In genomic region chr1:133397483-133398237, GRCm38 (mm10) we compare ENCODE assay signal across 9 mouse cellular contexts. TPM values are rescaled to one million over a fixed set of nuclear protein-coding genes. Genes with fewer than 3 reads are reported as not detected.
DNase-seq lines count a peak whose midpoint lies in the region; ATAC-seq lines count a peak whose summit lies in the region.
"Had no signal": no experiment of that assay in that cellular context is flagged by ENCODE, and none has a peak within 500 bp of the region (broad histone marks: within the 10 kb centered on the region; RNA-seq: fewer than 3 reads in every experiment).

No protein-coding gene starts in this region.

- peak overlapping the region; percentile 8; the same call in 1 of the 2 replicates for H3K9ac ChIP-seq in heart, embryonic 16.5 days (ENCODE audit: low read length)
- peak overlapping the region; percentile 51 for H3K9ac ChIP-seq in neural tube, embryonic 14.5 days (replicated peaks; ENCODE audit: low read depth, low read length)
- H3K9ac ChIP-seq: liver, embryonic 13.5 days had no signal

- H3K27me3 ChIP-seq in heart, embryonic 16.5 days (ENCODE audit: control insufficient read depth, insufficient read depth, low read length): no peaks in the 10 kb centered on the region
- H3K27me3 ChIP-seq in neural tube, embryonic 14.5 days (ENCODE audit: control insufficient read depth, insufficient read depth, low read length): no peaks in the 10 kb centered on the region
- H3K27me3 ChIP-seq: liver, embryonic 13.5 days had no signal

- H3K36me3 ChIP-seq in heart, embryonic 16.5 days (ENCODE audit: control insufficient read depth, insufficient read depth): no peaks in the 10 kb centered on the region; the same call in 1 of the 2 replicates
- no peaks in the 10 kb centered on the region for H3K36me3 ChIP-seq in neural tube, embryonic 14.5 days (ENCODE audit: control insufficient read depth, insufficient read depth, low read length)

- peak overlapping the region; percentile 77 for H3K27ac ChIP-seq in heart, embryonic 16.5 days (ENCODE audit: low read length)
- peak overlapping the region; percentile 96 for H3K27ac ChIP-seq in neural tube, embryonic 14.5 days (ENCODE audit: low read depth, low read length)
- H3K27ac ChIP-seq: liver, embryonic 13.5 days had no signal

- peak; percentile 68 for ATAC-seq in heart, embryonic 16.5 days (replicated peaks; ENCODE audit: extremely low read depth, insufficient read depth, low FRiP score)
- peak; percentile 74 for ATAC-seq in neural tube, embryonic 14.5 days (ENCODE audit: low read depth)

- H3K4me2 ChIP-seq in heart, embryonic 16.5 days (ENCODE audit: low read depth, low read length): peak overlapping the region; percentile 37; the same call in 1 of the 2 replicates
- H3K4me2 ChIP-seq in neural tube, embryonic 14.5 days (ENCODE audit: low read depth, low read length): peak overlapping the region; percentile 30; the same call in 1 of the 2 replicates
- H3K4me2 ChIP-seq: liver, embryonic 13.5 days had no signal

- 33% methylated on average over 17 of the region's 17 CpGs for WGBS in heart, embryonic 16.5 days
- WGBS in neural tube, embryonic 14.5 days: 5% methylated on average over 17 of the region's 17 CpGs

- peaks cover 19% of the 10 kb centered on the region for H3K4me1 ChIP-seq in heart, embryonic 16.5 days (ENCODE audit: control insufficient read depth, insufficient read depth, low read length)
- peaks cover 14% of the 10 kb centered on the region for H3K4me1 ChIP-seq in neural tube, embryonic 14.5 days (ENCODE audit: control insufficient read depth, insufficient read depth, low read length)

- peak; percentile 99 for DNase-seq in ES-CJ7 (ENCODE audit: low read depth, low spot score)
- peak; percentile 84 for DNase-seq in embryo, embryonic 10 days (ENCODE audit: low spot score)
- peak; percentile 50 to 67 for DNase-seq in kidney, postnatal 4 days
- no peak for DNase-seq in thymus, postnatal 10 days (ENCODE audit: low spot score in 2 of 2)
- DNase-seq in yolk sac, embryonic 10.5 days (ENCODE audit: low spot score): no peak
- DNase-seq in cerebellum, adult 9-11 months: no peak
- DNase-seq: liver, embryonic 13.5 days had no signal

- no peaks in the 10 kb centered on the region for H3K9me3 ChIP-seq in heart, embryonic 16.5 days (replicated peaks; ENCODE audit: control insufficient read depth, low read length)
- H3K9me3 ChIP-seq in neural tube, embryonic 14.5 days (ENCODE audit: control insufficient read depth, low read length): no peaks in the 10 kb centered on the region
- H3K9me3 ChIP-seq: liver, embryonic 13.5 days had no signal

- no peak overlapping the region for H3K4me3 ChIP-seq in heart, embryonic 16.5 days (ENCODE audit: low read length)
- no peak overlapping the region for H3K4me3 ChIP-seq in neural tube, embryonic 14.5 days (ENCODE audit: low read depth, low read length)
- H3K4me3 ChIP-seq: liver, embryonic 13.5 days had no signal

RNA-seq across cellular contexts. Expression of gene Sox13, which starts 26.5 kb away (rescaled TPM):
- 4.3 and 5.8 TPM in 2 replicates for polyA plus RNA-seq in heart, embryonic 16.5 days (2015; fragmentation: Nextera tagmentation; extraction: Ambion mirVana)
- polyA plus RNA-seq in neural tube, embryonic 14.5 days (2014; fragmentation: Nextera tagmentation; extraction: Ambion mirVana): 4.0 and 5.2 TPM in 2 replicates

RNA-seq across cellular contexts. Expression of gene Etnk2, which starts 34.3 kb away (rescaled TPM):
- 1.7 and 2.1 TPM in 2 replicates for polyA plus RNA-seq in heart, embryonic 16.5 days (2015; fragmentation: Nextera tagmentation; extraction: Ambion mirVana)
- polyA plus RNA-seq in neural tube, embryonic 14.5 days (2014; fragmentation: Nextera tagmentation; extraction: Ambion mirVana): 15.4 and 21.6 TPM in 2 replicates

RNA-seq across cellular contexts. Expression of gene Ren1, which starts 47.4 kb away (rescaled TPM):
- polyA plus RNA-seq in heart, embryonic 16.5 days (2015; fragmentation: Nextera tagmentation; extraction: Ambion mirVana): 0.75 and 1.2 TPM in 2 replicates
- polyA plus RNA-seq in neural tube, embryonic 14.5 days (2014; fragmentation: Nextera tagmentation; extraction: Ambion mirVana): 0.39 and 0.83 TPM in 2 replicates

Comparison
In these comparisons a context has a peak if more than half of its experiments do, and no peak if none do; other contexts are left out.
1. DNase-seq: peak in ES-CJ7 (single experiment), embryo, embryonic 10 days (single experiment) and kidney, postnatal 4 days (2 of 2); none in thymus, postnatal 10 days (0 of 2), yolk sac, embryonic 10.5 days (single experiment) and cerebellum, adult 9-11 months (single experiment).